ENCODE assay signal across 10 mouse cellular contexts in genomic region chr19:46533525-46533924, GRCm38 (mm10). TPM values are rescaled to one million over a fixed set of nuclear protein-coding genes. Genes with fewer than 3 reads are reported as not detected.
DNase-seq lines count a peak whose midpoint lies in the region; ATAC-seq and TF ChIP-seq lines count a peak whose summit lies in the region.
"Had no signal": no experiment of that assay in that cellular context is flagged by ENCODE, and none has a peak within 500 bp of the region (broad histone marks: within the 10 kb centered on the region; RNA-seq: fewer than 3 reads in every experiment).

No protein-coding gene starts in this region.

- no peak for TF ChIP-seq CTCF in lung, postnatal 0 days (IDR thresholded peaks at IDR 0.05)

- no peaks in the 10 kb centered on the region; the same call in 1 of the 2 replicates for H3K36me3 ChIP-seq in lung, postnatal 0 days (ENCODE audit: insufficient read depth, low read length)
- H3K36me3 ChIP-seq in midbrain, embryonic 11.5 days (ENCODE audit: control insufficient read depth, insufficient read depth, low read length), result no peaks in the 10 kb centered on the region

- H3K4me1 ChIP-seq in lung, postnatal 0 days (ENCODE audit: insufficient read depth, low read depth, low read length), result peaks cover 42% of the 10 kb centered on the region
- H3K4me1 ChIP-seq in midbrain, embryonic 11.5 days (ENCODE audit: control insufficient read depth, insufficient read depth, low read length), result peaks cover 62% of the 10 kb centered on the region

- no peaks in the 10 kb centered on the region for H3K27me3 ChIP-seq in lung, postnatal 0 days (replicated peaks; ENCODE audit: insufficient read depth, low read length)
- H3K27me3 ChIP-seq in midbrain, embryonic 11.5 days (ENCODE audit: control insufficient read depth, insufficient read depth, low read length), result no peaks in the 10 kb centered on the region
- H3K27me3 ChIP-seq: embryonic facial prominence, embryonic 12.5 days had no signal

- no peak overlapping the region for H3K4me2 ChIP-seq in lung, postnatal 0 days (replicated peaks; ENCODE audit: low read depth, low read length)
- H3K4me2 ChIP-seq in midbrain, embryonic 11.5 days, result no peak overlapping the region
- H3K4me2 ChIP-seq: embryonic facial prominence, embryonic 12.5 days had no signal

- peak; percentile 77 for DNase-seq in heart, adult 11 months
- no peak for DNase-seq in heart, adult 18-20 months
- DNase-seq in lung, postnatal 0 days (ENCODE audit: low spot score), result no peak
- DNase-seq in lung, postnatal 4 days, result no peak
- peak; percentile 85 for DNase-seq in midbrain, embryonic 11.5 days (ENCODE audit: low spot score, missing footprints)
- DNase-seq in cerebellum, adult 11 months, result no peak
- no peak for DNase-seq in cerebellum, adult 9-11 months
- DNase-seq: adrenal gland, adult 8-10 months had no signal

- TF ChIP-seq EP300 in lung, postnatal 0 days (IDR thresholded peaks at IDR 0.05), result no peak

- WGBS in lung, postnatal 0 days, result 72% methylated on average over 5 of the region's 5 CpGs
- 57% methylated on average over 5 of the region's 5 CpGs for WGBS in midbrain, embryonic 11.5 days

- ATAC-seq in lung, postnatal 0 days, result no peak
- no peak for ATAC-seq in midbrain, embryonic 11.5 days (ENCODE audit: low FRiP score)
- ATAC-seq in granulocyte monocyte progenitor cell, adult 5-6 weeks (replicated peaks; ENCODE audit: poor library complexity, severe bottlenecking), result no peak

- H3K9ac ChIP-seq in lung, postnatal 0 days (replicated peaks; ENCODE audit: low read depth), result no peak overlapping the region
- no peak overlapping the region for H3K9ac ChIP-seq in midbrain, embryonic 11.5 days (ENCODE audit: low read length)

- H3K27ac ChIP-seq in lung, postnatal 0 days (ENCODE audit: low read length), result peak overlapping the region; percentile 43
- 0 out of 2 replicates have a peak overlapping the region, but pooled peaks have one; percentile 46 for H3K27ac ChIP-seq in midbrain, embryonic 11.5 days (ENCODE audit: low read depth, low read length)

- no peak overlapping the region for H3K4me3 ChIP-seq in lung, postnatal 0 days (ENCODE audit: low read depth, low read length)
- no peak overlapping the region for H3K4me3 ChIP-seq in midbrain, embryonic 11.5 days (ENCODE audit: low read depth, low read length)
- H3K4me3 ChIP-seq: embryonic facial prominence, embryonic 12.5 days had no signal

- H3K9me3 ChIP-seq in lung, postnatal 0 days (ENCODE audit: low read length), result no peaks in the 10 kb centered on the region
- H3K9me3 ChIP-seq in midbrain, embryonic 11.5 days (ENCODE audit: control insufficient read depth, low read length), result no peaks in the 10 kb centered on the region
- H3K9me3 ChIP-seq: embryonic facial prominence, embryonic 12.5 days had no signal

RNA-seq across cellular contexts. Expression of gene Trim8, which starts 32.0 kb away (rescaled TPM):
- 10 to 100 TPM; 33.9 to 38.8 TPM for total RNA-seq in heart, adult 18-20 months (2021)
- 34.1 and 34.8 TPM in 2 replicates for polyA plus RNA-seq in lung, postnatal 0 days (2015; fragmentation: Nextera tagmentation; extraction: Ambion mirVana)
- 28.6 and 31.7 TPM in 2 replicates for polyA plus RNA-seq in midbrain, embryonic 11.5 days (2014; fragmentation: Nextera tagmentation; extraction: Ambion mirVana)
- 10.9 and 13.9 TPM in 2 replicates for total RNA-seq in granulocyte monocyte progenitor cell, adult 5-6 weeks (2014; fragmentation: Nextera tagmentation)
- total RNA-seq in granulocyte monocyte progenitor cell, adult 5-6 weeks (2017), result 12.2 and 13.6 TPM in 2 replicates

RNA-seq across cellular contexts. Expression of gene Arl3, which starts 39.5 kb away (rescaled TPM):
- total RNA-seq in heart, adult 18-20 months (2021), result 10 to 100 TPM; 34.6 to 38.1 TPM
- 52.6 and 70.9 TPM in 2 replicates for polyA plus RNA-seq in lung, postnatal 0 days (2015; fragmentation: Nextera tagmentation; extraction: Ambion mirVana)
- polyA plus RNA-seq in midbrain, embryonic 11.5 days (2014; fragmentation: Nextera tagmentation; extraction: Ambion mirVana), result 155 and 160 TPM in 2 replicates
- 9.9 and 23.4 TPM in 2 replicates for total RNA-seq in granulocyte monocyte progenitor cell, adult 5-6 weeks (2014; fragmentation: Nextera tagmentation)
- total RNA-seq in granulocyte monocyte progenitor cell, adult 5-6 weeks (2017), result 13.9 and 14.3 TPM in 2 replicates

RNA-seq across cellular contexts. Expression of gene Sfxn2, which starts 39.6 kb away (rescaled TPM):
- total RNA-seq in heart, adult 18-20 months (2021), result 1 to 10 TPM; 2.0 to 2.8 TPM
- 18.4 and 19.6 TPM in 2 replicates for polyA plus RNA-seq in lung, postnatal 0 days (2015; fragmentation: Nextera tagmentation; extraction: Ambion mirVana)
- 12.1 and 12.7 TPM in 2 replicates for polyA plus RNA-seq in midbrain, embryonic 11.5 days (2014; fragmentation: Nextera tagmentation; extraction: Ambion mirVana)
- 11.8 and 16.3 TPM in 2 replicates for total RNA-seq in granulocyte monocyte progenitor cell, adult 5-6 weeks (2014; fragmentation: Nextera tagmentation)
- 8.7 and 10.9 TPM in 2 replicates for total RNA-seq in granulocyte monocyte progenitor cell, adult 5-6 weeks (2017)

Comparison
In these comparisons a context has a peak if more than half of its experiments do, and no peak if none do; other contexts are left out.
1. DNase-seq: peak in heart, adult 11 months (single experiment) and midbrain, embryonic 11.5 days (single experiment); none in heart, adult 18-20 months (0 of 2), lung, postnatal 0 days (single experiment), lung, postnatal 4 days (0 of 2), cerebellum, adult 11 months (single experiment) and cerebellum, adult 9-11 months (single experiment).